Mouse (Mus musculus): ENCODE measurements around the gene Pla2g4f.

The Pla2g4f gene

DNA sequence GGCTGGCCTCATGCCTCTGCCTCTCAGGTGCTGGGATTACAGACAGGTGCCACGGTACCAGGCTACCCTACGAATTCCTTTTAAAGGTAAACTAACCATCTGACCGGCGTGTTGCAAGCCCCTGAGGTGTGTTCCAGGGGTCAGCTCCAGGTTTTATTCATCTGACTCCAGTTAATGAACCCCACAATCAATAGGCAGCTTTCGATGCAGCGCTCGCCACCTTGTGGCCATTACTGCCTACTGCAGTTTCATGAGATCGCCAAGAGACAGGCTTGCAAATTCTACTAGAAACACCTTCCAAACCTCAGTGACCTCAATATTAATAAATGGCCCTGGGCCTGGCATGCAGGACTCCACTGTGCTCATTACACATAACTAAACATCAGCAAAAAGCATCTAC lies 34.0 kb downstream of the Pla2g4f start:
- DNase-seq (ENCODE audit: low read depth, low spot score), result peak; percentile 41

DNA sequence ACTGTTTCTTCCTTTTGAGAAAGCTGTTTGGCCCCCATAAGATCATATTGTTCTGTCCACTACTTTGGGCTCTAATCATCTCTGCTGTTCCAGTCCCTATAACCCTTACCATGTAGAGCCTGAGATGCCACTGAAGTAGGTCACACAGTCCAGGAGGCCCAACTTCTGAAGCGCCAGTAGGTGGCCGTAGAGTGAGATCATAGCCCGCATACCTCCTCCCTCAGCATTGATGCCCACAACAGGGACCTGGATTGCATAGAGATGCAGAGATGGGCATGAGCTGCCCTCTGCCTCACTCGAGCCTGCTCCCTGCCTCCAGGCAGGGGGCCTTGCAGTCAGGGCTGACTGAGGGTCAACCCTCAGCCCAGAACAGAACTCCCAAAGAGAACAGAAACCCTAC lies 37.0 kb downstream of the Pla2g4f start:
- no peak for DNase-seq (ENCODE audit: low read depth, low spot score)

DNA sequence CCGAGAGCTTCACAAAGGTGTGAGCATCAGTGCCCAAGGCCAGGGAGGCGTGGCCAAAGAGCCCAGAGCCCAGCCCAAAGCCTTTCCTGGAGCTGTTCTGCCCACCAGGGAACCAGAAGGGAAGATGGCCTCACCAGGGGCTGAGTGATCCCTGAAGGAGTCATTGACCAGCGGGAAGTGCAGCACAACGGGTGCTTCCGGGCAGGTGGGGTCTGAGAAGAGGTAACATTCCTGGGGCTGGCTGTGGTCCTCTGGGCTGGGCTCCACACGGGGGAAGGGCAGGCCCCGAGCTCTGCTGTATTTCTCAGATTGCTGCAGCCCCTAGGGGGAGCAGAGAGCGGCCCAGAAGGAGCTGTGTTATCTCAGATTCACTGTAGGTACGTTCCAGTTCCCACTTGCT lies 45.3 kb downstream of the Pla2g4f start:
- no peak for DNase-seq (ENCODE audit: low read depth, low spot score)

DNA sequence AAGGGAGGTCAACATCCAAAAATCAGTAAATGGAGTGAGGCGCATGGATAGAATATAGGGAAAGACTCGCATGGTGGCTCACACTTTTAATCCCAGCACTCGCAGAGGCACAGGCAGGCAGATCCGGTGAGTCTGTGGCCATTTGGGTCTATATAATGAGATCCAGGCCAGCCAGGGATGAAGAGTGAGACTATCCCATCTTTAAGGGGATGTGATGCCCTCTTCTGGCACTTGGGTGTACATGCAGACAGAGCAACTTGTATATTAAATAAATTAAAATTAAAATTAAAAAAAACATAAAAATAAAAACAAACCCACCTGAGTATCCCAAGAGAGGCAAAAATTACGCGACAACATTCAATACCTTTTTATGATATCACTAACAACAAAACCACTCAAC lies 48.4 kb downstream of the Pla2g4f start:
- DNase-seq (ENCODE audit: low read depth, low spot score), result no peak

DNA sequence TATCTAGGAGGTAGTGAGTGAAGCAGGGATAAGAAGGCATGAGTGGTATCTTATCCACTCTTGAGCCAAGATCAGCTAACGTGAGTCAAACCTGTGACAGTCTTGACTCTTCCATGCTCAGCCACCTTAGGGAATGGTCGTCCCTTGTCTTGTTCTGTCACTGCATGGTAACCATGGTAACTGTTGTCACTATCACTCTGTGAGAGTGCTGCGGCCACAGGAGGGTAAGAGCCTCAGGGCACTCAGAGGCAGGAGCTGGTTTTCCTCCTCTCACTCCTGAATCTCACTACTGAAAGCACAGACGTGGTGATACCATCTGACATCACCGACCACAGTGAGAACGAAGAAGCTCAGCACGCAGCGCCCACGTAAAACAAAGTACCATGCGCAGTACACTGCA lies 49.1 kb downstream of the Pla2g4f start:
- no peak for DNase-seq (ENCODE audit: low read depth, low spot score)

DNA sequence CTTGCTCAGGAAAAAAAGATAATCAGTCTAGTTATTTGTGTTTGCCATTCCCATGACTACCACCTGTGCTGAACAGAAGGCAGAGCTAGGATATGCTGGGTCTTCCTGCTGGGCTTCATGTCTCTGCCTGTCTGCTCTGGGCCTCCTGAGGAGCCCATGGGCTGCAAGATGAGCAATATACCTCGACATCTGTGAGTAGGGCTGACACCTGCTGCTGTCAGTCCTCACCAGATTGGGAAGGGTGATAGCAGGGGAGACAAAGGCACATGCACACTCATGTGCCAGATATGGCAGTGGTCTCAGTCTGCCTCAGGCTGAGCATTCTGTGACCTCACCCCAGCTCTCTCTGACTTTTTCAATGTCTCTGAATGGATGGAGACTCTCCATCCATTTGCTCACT lies 51.1 kb downstream of the Pla2g4f start:
- no peak for DNase-seq (ENCODE audit: low read depth, low spot score)

DNA sequence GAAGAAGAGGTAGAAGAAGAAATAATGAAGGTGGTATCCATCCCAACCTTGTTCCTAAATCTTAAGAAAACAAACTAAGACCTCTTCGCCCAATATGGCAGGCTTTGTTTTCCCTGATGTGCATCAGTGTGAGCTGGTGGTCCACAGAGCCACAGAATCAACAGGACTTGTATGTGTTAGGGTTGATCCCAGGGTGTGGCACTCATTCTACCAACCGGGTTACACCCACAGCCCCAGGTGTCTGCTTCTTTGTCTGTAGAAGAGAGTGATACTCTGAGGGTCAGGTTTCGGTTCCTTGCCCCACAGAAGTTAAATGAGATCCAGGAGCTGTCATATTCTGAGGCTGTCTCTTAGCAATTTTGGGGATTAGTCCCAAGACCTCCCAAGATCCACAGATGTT lies 52.6 kb downstream of the Pla2g4f start:
- no peak for DNase-seq (ENCODE audit: low read depth, low spot score)

DNA sequence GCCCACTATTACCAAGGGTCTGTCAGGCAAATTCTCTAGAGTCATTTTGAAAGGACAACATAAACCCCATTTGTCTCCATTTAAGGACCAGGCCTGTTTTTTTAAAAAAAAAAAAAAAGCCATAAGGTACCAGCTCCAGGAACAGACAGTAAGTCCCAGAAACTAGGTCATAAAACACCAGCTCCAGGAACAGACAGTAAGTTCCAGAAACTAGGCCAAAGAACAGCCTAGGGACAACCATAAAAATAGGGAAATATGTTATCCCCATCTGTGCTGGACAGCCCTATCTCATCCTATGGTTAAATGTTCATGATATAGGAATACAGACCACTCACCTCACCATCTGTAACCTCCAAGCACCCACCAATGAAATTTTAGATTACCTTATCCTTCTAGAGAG lies 57.7 kb downstream of the Pla2g4f start:
- no peak for DNase-seq (ENCODE audit: low read depth, low spot score)

DNA sequence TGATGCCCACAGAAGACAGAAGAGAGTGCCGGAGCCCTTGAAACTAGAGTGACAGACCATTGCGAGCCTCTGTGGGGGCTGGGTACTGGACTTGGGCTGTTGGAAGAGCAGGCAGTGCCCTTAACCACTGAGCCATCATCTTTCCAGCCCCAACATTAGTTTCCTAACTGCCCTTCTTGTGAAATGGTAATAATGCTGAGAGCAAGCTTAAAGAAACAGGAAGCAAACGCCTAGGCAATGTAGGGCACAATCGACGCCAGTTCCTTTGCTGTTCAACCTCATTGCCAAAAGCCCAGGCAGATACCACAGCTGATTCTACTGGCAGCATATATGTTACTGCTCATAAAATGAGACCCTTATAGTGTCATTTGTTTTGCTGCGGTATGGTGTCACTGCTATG lies 61.3 kb downstream of the Pla2g4f start:
- no peak for DNase-seq (ENCODE audit: low read depth, low spot score)

Data from embryo, embryonic 11.5 days (tissue).